Mouse (Mus musculus) kidney, embryonic 15.5 days (tissue): Measurements from ENCODE around the gene Gm13275. TPM values are rescaled to one million over a fixed set of nuclear protein-coding genes. Genes with fewer than 3 reads are reported as not detected.
A peak's percentile ranks its signal among the peaks of the same experiment; 100 is the strongest.
"Not testable (repeated sequence)": the region's sequence is repeated elsewhere in the genome, so short reads cannot be mapped to it uniquely, and the experiment has no call there.

ENCODE experiments used
- ATAC-seq: fragments of 200-750 bp; cut with Nextera tagmentation; replicated peaks from 2 replicates; pipeline ENCODE4 v1.8.0; 2017; ENCODE audit warnings: moderate TSS enrichment; ENCODE audit not compliant: low FRiP score
- H3K27ac ChIP-seq: fragments of 300-500 bp; sonication (generic); 2 replicates; pipeline ENCODE4 v1.5.1; 2015; ENCODE audit warnings: mild to moderate bottlenecking, inconsistent platforms
- H3K27me3 ChIP-seq: fragments of 300-500 bp; sonication (generic); 2 replicates; pipeline ENCODE4 v1.6.1; 2015; ENCODE audit warnings: inconsistent platforms
- H3K36me3 ChIP-seq: fragments of 300-500 bp; sonication (generic); 2 replicates; pipeline ENCODE4 v1.6.1; 2015; ENCODE audit warnings: inconsistent platforms
- H3K4me1 ChIP-seq: fragments of 300-500 bp; sonication (generic); 2 replicates; pipeline ENCODE4 v1.6.1; 2015; ENCODE audit warnings: inconsistent platforms
- H3K4me2 ChIP-seq: fragments of 300-500 bp; sonication (generic); 2 replicates; pipeline ENCODE4 v1.6.1; 2015; ENCODE audit warnings: moderate library complexity, mild to moderate bottlenecking, inconsistent platforms
- H3K4me3 ChIP-seq: fragments of 300-500 bp; sonication (generic); replicated peaks from 2 replicates; pipeline ENCODE4 v1.5.1; 2015; ENCODE audit warnings: mild to moderate bottlenecking, inconsistent platforms
- H3K9ac ChIP-seq: fragments of 300-500 bp; sonication (generic); 2 replicates; pipeline ENCODE4 v1.6.1; 2015; ENCODE audit warnings: mild to moderate bottlenecking, inconsistent platforms
- H3K9me3 ChIP-seq: fragments of 300-500 bp; sonication (generic); replicated peaks from 2 replicates; pipeline ENCODE4 v1.6.1; 2016; ENCODE audit warnings: inconsistent platforms
- WGBS: fragments of 180-500 bp; shearing (Covaris S2); methylation state at CpG from one replicate; pipeline ENCODE4 v1.1.7; 2015; ENCODE audit warnings: mixed read lengths; 5-methylcytosine and 5-hydroxymethylcytosine counted together
- polyA plus RNA-seq: library from polyadenylated mRNA; unstranded; fragments of >200 nt; fragmentation: Nextera tagmentation; extraction: Ambion mirVana; gene quantifications from 2 replicates; pipeline ENCODE4 v1.2.1, GENCODE M21; 2015

Gm13275 gene
- polyA plus RNA-seq, 1 experiment from 2014 or later, result not detected

DNA sequence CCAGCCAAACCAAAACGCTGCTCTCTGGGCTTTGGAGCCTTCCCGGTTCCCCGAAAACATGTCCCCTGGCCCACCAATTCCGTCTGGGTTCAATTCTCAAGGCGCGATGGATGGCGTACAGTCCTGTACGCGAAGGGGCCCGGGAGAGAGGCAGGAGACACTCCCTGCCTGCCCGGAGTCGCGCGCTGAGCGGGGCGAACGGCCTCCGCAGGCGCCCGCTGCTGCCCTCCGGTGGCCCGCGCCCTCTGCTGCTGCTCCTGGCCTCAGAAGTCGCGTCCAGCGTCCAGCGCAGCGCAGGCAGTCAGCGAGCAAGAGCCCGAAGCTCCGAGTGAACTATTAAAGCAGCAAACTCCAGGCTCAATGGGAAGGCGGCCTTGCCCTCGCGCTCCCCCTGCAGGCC lies 11.5 kb downstream of the Gm13275 start:
- Histone ChIP-seq H3K27me3 (peaks cover 16% of the 10 kb centered on the region), H3K4me2 (peak overlapping the region; percentile 44; the same call in 1 of the 2 replicates)
- H3K27ac ChIP-seq, H3K9me3 ChIP-seq, H3K36me3 ChIP-seq, H3K9ac ChIP-seq, ATAC-seq, H3K4me3 ChIP-seq, H3K4me1 ChIP-seq: not testable (repeated sequence)
- WGBS, result 0% methylated on average over 7 of the region's 34 CpGs

DNA sequence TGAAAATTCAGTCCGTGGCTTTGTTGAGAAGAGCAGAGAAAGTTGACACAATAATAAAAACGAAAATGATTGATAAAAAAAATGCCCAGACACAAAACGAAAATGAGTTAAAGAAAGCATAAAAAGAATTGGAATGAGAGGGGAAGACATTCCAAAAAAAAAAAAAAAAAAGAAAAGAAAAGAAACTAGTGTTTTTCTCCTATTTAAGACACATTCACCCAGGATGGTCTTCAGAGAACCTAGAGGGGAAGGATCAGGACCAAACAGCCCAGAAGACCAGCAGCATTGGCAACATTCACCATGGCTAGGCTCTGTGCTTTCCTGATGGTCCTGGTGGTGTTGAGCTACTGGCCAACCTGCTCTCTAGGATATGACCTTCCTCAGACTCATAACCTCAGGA lies 21.6 kb downstream of the Gm13275 start, which contains the start of gene Ifna7:
TSS of gene Ifna7 (plus strand) at position 301 of the 400 bp plus-strand sequence.
- Histone ChIP-seq H3K4me2 (no peak within 1 kb of the TSS), H3K4me3 (no peak within 1 kb of the TSS), H3K27me3 (no peaks in the 10 kb centered on the region; the same call in 1 of the 2 replicates), H3K27ac (no peak within 1 kb of the TSS), H3K36me3 (no peaks in the 10 kb centered on the region), H3K9ac (no peak within 1 kb of the TSS), H3K9me3 (no peaks in the 10 kb centered on the region), H3K4me1 (no peaks in the 10 kb centered on the region)
- 59% methylated on average over 3 of the region's 3 CpGs for WGBS
- no peak for ATAC-seq

DNA sequence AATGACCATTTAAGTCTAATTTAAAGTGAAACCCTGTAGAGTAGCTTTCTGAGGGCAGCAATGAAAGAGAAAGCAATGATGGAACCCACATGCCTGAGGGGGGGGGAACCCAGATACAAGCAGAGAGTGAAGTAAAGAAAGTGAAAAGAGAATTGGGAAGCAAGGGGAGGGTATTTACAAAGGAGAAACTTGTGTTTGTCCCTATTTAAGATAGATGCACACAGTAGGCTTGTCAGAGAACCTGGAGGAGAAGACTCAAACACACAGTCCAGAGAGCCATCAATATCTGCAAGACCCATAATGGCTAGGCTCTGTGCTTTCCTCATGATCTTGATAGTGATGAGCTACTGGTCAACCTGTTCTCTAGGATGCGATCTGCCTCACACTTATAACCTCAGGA lies 25.4 kb downstream of the Gm13275 start, which contains the start of gene Ifna11:
TSS of gene Ifna11 (plus strand) at position 301 of the 400 bp plus-strand sequence.
- H3K4me2 ChIP-seq, result no peak within 1 kb of the TSS
- no peaks in the 10 kb centered on the region; the same call in 1 of the 2 replicates for H3K27me3 ChIP-seq
- H3K9ac ChIP-seq, result no peak within 1 kb of the TSS
- no peak within 1 kb of the TSS for H3K4me3 ChIP-seq
- H3K36me3 ChIP-seq, result no peaks in the 10 kb centered on the region
- H3K27ac ChIP-seq, result no peak within 1 kb of the TSS
- no peaks in the 10 kb centered on the region for H3K4me1 ChIP-seq
- no peak for ATAC-seq
- H3K9me3 ChIP-seq, result no peaks in the 10 kb centered on the region
- WGBS, result 74% methylated on average over 1 of the region's 1 CpGs

DNA sequence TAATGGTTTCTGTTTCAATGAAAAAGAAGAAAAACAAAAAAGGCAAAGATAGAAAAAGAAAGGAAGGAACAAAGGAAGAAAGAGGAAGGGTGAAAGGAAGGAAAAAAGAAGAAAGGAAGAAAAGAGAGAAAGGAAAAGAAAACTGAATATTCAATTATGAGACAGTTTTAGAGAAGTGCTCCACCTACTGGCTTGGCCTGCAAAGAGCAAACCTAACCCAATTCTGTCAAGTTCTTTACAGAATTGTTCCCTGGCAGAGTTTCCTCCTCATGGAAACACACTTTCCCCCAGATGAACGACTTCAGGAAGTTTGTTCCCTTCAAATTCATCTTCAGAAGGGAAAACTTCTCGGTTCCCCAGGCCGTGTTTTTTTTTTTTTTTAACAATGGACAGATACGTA lies 28.7 kb downstream of the Gm13275 start:
- Histone ChIP-seq H3K36me3 (no peaks in the 10 kb centered on the region), H3K4me2 (no peak overlapping the region), H3K4me1 (no peaks in the 10 kb centered on the region), H3K9ac (no peak overlapping the region), H3K27ac (no peak overlapping the region), H3K27me3 (no peaks in the 10 kb centered on the region; the same call in 1 of the 2 replicates), H3K4me3 (no peak overlapping the region), H3K9me3 (no peaks in the 10 kb centered on the region)
- no peak for ATAC-seq
- 25% methylated on average over 4 of the region's 4 CpGs for WGBS

DNA sequence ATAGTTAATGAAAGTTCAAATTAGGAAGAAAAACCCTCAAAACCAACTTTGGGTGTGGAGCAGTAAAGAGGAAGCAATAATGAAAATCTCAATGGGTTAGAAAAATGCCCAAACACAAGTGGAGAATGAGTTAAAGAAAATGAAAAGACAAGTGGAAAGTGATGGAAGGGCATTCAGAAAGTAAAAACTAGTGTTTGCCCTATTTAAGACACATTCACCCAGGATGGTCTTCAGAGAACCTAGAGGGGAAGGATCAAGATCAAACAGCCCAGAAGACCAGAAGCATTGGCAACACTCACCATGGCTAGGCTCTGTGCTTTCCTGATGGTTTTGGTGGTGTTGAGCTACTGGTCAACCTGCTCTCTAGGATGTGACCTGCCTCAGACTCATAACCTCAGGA lies 32.8 kb downstream of the Gm13275 start, which contains the start of gene Ifna6:
TSS of gene Ifna6 (plus strand) at position 301 of the 400 bp plus-strand sequence.
- H3K27me3 ChIP-seq, H3K9ac ChIP-seq, H3K9me3 ChIP-seq, H3K4me3 ChIP-seq, ATAC-seq, H3K27ac ChIP-seq, H3K36me3 ChIP-seq, H3K4me1 ChIP-seq, H3K4me2 ChIP-seq: not testable (repeated sequence)

DNA sequence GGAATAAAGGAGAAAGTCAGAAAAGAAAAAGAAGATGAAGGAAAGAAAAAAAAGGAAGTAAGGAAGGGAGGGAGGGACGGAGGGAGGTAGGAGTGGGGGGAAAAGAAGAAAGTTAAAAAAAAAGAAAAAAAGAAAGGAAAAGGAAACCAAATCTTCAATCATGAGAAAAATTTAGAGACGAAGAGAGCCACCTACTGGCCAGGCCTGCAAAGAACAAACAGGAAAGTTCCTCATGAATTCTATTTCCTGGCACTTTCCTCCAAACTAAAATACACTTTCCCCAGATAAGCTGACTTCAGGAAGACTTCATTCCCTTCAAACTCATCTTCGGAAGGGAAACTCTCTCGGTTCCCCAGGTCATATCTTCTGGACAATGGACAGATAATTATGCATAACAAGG lies 36.2 kb downstream of the Gm13275 start:
- WGBS, result 33% methylated on average over 4 of the region's 4 CpGs
- Histone ChIP-seq H3K27me3 (no peaks in the 10 kb centered on the region; the same call in 1 of the 2 replicates), H3K9ac (no peak overlapping the region)

DNA sequence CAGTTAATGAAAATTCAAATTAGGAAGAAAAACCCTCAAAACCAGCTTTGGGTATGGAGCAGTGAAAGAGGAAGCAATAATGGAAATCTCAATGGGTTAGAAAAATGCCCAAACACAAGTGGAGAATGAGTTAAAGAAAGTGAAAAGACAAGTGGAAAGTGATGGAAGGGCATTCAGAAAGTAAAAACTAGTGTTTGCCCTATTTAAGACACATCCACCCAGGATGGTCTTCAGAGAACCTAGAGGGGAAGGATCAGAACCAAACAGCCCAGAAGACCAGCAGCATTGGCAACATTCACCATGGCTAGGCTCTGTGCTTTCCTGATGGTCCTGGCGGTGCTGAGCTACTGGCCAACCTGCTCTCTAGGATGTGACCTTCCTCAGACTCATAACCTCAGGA lies 40.9 kb downstream of the Gm13275 start, which contains the start of gene Ifna5:
TSS of gene Ifna5 (plus strand) at position 301 of the 400 bp plus-strand sequence.
- H3K27me3 ChIP-seq, ATAC-seq, H3K4me1 ChIP-seq, H3K27ac ChIP-seq, H3K36me3 ChIP-seq, H3K4me3 ChIP-seq, H3K4me2 ChIP-seq, H3K9me3 ChIP-seq, H3K9ac ChIP-seq: not testable (repeated sequence)
- WGBS, result 79% methylated on average over 1 of the region's 1 CpGs

More for the DNA sequence above, 36.2 kb downstream of the Gm13275 start:
- Histone ChIP-seq H3K9me3 (no peaks in the 10 kb centered on the region), H3K36me3 (no peaks in the 10 kb centered on the region), H3K4me2 (no peak overlapping the region), H3K27ac (no peak overlapping the region), H3K4me1 (no peaks in the 10 kb centered on the region), H3K4me3 (no peak overlapping the region)
- no peak for ATAC-seq

DNA sequence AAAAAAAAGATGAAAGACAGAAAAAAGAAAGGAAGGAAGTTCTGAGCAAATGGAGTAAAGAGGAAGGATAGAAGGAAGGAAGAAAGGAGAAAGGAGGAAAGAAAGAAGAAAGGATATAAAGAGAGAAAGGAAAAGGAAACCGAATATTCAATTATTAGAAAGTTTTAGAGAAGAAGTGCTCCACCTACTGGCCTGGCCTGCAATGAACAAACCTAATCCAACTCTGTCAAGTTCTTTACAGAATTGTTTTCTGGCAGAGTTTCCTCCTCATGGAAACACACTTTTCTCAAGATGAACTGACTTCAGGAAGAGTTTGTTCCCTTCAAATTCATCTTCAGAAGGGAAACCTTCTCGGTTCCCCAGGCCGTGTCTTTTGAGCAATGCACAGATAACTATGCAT lies 44.5 kb downstream of the Gm13275 start:
- Histone ChIP-seq H3K4me1 (no peaks in the 10 kb centered on the region), H3K36me3 (no peaks in the 10 kb centered on the region), H3K4me2 (no peak overlapping the region), H3K9ac (no peak overlapping the region), H3K27ac (no peak overlapping the region), H3K4me3 (no peak overlapping the region), H3K9me3 (no peaks in the 10 kb centered on the region), H3K27me3 (no peaks in the 10 kb centered on the region)
- 38% methylated on average over 3 of the region's 3 CpGs for WGBS
- no peak for ATAC-seq

DNA sequence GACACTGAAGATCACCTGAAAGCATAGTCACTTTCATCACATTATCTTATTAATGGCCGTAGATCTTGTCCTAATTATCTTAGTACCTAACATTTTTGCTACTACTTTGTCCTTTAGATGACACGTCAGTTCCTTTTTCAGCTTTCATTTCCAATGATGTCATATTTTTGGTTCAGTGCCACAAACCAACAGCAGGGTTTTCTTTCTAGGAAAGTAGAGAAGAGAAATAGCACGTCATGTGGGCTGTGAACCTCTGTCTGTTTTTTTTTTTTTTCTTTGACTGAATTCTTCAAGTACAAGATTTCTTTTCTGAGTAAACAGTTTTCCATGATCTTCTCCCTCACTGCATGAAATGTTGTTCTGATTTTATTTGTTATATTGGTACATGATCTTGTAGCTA lies 45.8 kb downstream of the Gm13275 start:
- no peak overlapping the region for H3K27ac ChIP-seq

DNA sequence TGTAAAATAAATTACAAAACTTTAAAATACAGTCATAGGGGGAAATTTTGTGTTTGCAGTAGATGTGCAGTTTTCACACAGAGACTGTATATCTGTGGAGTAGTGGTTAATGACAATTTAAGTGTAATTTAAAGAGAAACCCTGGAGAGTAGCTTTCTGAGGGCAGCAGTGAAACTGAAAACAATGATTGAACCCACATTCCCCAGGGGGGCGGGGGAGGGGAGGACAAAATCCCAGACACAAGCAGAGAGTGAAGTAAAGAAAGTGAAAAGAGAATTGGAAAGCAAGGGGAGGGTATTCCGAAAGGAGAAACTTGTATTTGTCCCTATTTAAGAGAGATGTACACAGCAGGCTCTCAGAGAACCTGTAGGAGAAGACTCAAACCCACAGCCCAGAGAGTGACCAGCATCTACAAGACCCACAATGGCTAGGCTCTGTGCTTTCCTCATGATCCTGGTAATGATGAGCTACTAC lies 47.2 kb downstream of the Gm13275 start, which contains the start of gene Ifna4:
TSS of gene Ifna4 (plus strand) at position 424 of the 474 bp plus-strand sequence.
- Histone ChIP-seq H3K4me1 (no peaks in the 10 kb centered on the region), H3K4me3 (no peak within 1 kb of the TSS), H3K27ac (no peak within 1 kb of the TSS), H3K4me2 (no peak within 1 kb of the TSS), H3K36me3 (no peaks in the 10 kb centered on the region), H3K9me3 (no peaks in the 10 kb centered on the region), H3K27me3 (no peaks in the 10 kb centered on the region), H3K9ac (no peak within 1 kb of the TSS)
- 62% methylated on average over 2 of the region's 2 CpGs for WGBS
- ATAC-seq, result no peak

More for the DNA sequence above, 45.8 kb downstream of the Gm13275 start:
- no peaks in the 10 kb centered on the region for H3K4me1 ChIP-seq
- 79% methylated on average over 3 of the region's 3 CpGs for WGBS
- H3K4me3 ChIP-seq, result no peak overlapping the region
- no peak for ATAC-seq
- no peaks in the 10 kb centered on the region for H3K27me3 ChIP-seq
- no peaks in the 10 kb centered on the region for H3K36me3 ChIP-seq
- H3K4me2 ChIP-seq, result no peak overlapping the region
- H3K9ac ChIP-seq, result no peak overlapping the region
- no peaks in the 10 kb centered on the region for H3K9me3 ChIP-seq

Other genes with a start within 250 kb of the Gm13275 start
- not detected in 2 replicates for gene Ifna15, start 236.2 kb upstream of the Gm13275 start, polyA plus RNA-seq
- gene Ifna14, start 222.7 kb upstream of the Gm13275 start, polyA plus RNA-seq, result not detected in 2 replicates
- not detected in 2 replicates for gene Ifna9, start 202.1 kb upstream of the Gm13275 start, polyA plus RNA-seq
- gene Ifna12, start 191.1 kb upstream of the Gm13275 start, polyA plus RNA-seq, result not detected in 2 replicates
- not detected in 2 replicates for gene C87499, start 160.1 kb upstream of the Gm13275 start, polyA plus RNA-seq
- not detected in 2 replicates for gene Ifna13, start 150.0 kb upstream of the Gm13275 start, polyA plus RNA-seq
- gene Ifna16, start 117.6 kb upstream of the Gm13275 start, polyA plus RNA-seq, result not detected in 2 replicates
- gene Ifna2, start 110.6 kb upstream of the Gm13275 start, polyA plus RNA-seq, result not detected in 2 replicates
- not detected in 2 replicates for gene Ifnab, start 103.1 kb upstream of the Gm13275 start, polyA plus RNA-seq
- gene Gm26566, start 72.7 kb upstream of the Gm13275 start, polyA plus RNA-seq, result 1.1 and 1.2 TPM in 2 replicates
- 95.2 and 103 TPM in 2 replicates for gene Klhl9, start 72.0 kb upstream of the Gm13275 start, polyA plus RNA-seq
- not detected in 2 replicates for gene Gm13271, start 39.6 kb upstream of the Gm13275 start, polyA plus RNA-seq
- gene Gm13283, start 34.4 kb upstream of the Gm13275 start, polyA plus RNA-seq, result 0.30 and 0.49 TPM in 2 replicates
- gene Gm13290, start 20.7 kb upstream of the Gm13275 start, polyA plus RNA-seq, result 0.23 TPM in 1 of 2 replicates, not detected in the other
- not detected in 2 replicates for gene Gm13289, start 17.6 kb upstream of the Gm13275 start, polyA plus RNA-seq
- gene Gm13272, start 14.6 kb upstream of the Gm13275 start, polyA plus RNA-seq, result 0.40 TPM in 1 of 2 replicates, not detected in the other
- gene Ifnz, start 12.4 kb upstream of the Gm13275 start, polyA plus RNA-seq, result 0.35 TPM in 1 of 2 replicates, not detected in the other
- not detected in 2 replicates for gene Gm13276, start 8.8 kb upstream of the Gm13275 start, polyA plus RNA-seq
- gene Gm13277, start 5.9 kb upstream of the Gm13275 start, polyA plus RNA-seq, result not detected in 2 replicates
- gene Gm13278, start 2.9 kb upstream of the Gm13275 start, polyA plus RNA-seq, result not detected in 2 replicates
- gene Gm13279, start 2.9 kb downstream of the Gm13275 start, polyA plus RNA-seq, result not detected in 2 replicates
- gene Gm13285, start 5.2 kb downstream of the Gm13275 start, polyA plus RNA-seq, result 1.0 and 1.2 TPM in 2 replicates
- gene Gm13287, start 8.8 kb downstream of the Gm13275 start, polyA plus RNA-seq, result not detected in 2 replicates
- 0.08 TPM in 1 of 2 replicates, not detected in the other for gene Gm13288, start 11.0 kb downstream of the Gm13275 start, polyA plus RNA-seq
- gene Ifna7, start 21.7 kb downstream of the Gm13275 start, polyA plus RNA-seq, result not detected in 2 replicates
- gene Ifna11, start 25.5 kb downstream of the Gm13275 start, polyA plus RNA-seq, result not detected in 2 replicates
- not detected in 2 replicates for gene Ifna6, start 32.9 kb downstream of the Gm13275 start, polyA plus RNA-seq
- gene Ifna5, start 41.0 kb downstream of the Gm13275 start, polyA plus RNA-seq, result not detected in 2 replicates
- gene Ifna4, start 47.4 kb downstream of the Gm13275 start, polyA plus RNA-seq, result not detected in 2 replicates
- not detected in 2 replicates for gene Ifna1, start 55.6 kb downstream of the Gm13275 start, polyA plus RNA-seq
- not detected in 2 replicates for gene Ifne, start 85.7 kb downstream of the Gm13275 start, polyA plus RNA-seq